Mouse (Mus musculus): ENCODE data around the gene Ube2u. TPM values are rescaled to one million over a fixed set of nuclear protein-coding genes. Genes with fewer than 3 reads are reported as not detected.

The Ube2u gene
- polyA plus RNA-seq (2017; shearing (Covaris generic)), result not detected

GRCm38 (mm10) chr4:100478592-100479321, at the start of gene Ube2u:
Ube2u (plus strand) TSS chr4:100478849.

